Mouse (Mus musculus): ENCODE results near the gene Nfkbia.

The Nfkbia gene

DNA sequence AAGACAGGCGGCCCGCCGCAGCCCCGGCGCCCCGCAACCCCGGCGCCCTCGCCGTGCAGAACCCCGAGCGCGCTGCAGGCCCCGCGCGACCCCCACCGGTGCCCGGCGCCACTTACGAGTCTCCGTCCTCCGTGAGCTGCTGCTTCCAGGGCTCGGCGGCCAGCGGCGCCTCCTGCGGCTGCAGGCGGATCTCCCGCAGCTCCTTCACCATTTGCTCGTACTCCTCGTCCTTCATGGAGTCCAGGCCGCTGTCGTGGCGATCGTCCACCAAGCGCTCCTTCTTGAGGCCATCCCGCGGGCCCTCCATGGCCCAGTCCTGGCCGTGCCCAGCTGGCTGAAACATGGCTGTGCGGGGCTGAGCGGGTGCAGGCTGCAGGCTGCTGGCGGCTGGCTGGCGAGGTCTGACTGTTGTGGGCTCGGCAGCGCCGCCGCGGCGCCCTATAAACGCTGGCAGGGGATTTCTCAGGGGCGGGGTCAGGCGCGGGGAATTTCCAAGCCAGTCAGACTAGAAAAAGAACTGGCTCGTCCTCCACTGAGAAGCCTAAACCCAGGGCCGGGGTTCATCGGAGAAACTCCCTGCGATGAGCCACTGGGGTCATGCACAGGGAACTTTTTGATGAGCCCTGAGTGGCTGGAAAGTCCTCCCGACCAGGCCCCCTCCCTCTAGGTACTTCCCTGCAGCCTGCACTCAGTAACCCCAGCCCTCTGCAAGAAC is at the start of gene Nfkbia:
Gene Nfkbia (minus strand): TSS at position 464 of the 715 bp plus-strand sequence.
- peak; percentile 93 for DNase-seq (ENCODE audit: low spot score in 2 of 2)

DNA sequence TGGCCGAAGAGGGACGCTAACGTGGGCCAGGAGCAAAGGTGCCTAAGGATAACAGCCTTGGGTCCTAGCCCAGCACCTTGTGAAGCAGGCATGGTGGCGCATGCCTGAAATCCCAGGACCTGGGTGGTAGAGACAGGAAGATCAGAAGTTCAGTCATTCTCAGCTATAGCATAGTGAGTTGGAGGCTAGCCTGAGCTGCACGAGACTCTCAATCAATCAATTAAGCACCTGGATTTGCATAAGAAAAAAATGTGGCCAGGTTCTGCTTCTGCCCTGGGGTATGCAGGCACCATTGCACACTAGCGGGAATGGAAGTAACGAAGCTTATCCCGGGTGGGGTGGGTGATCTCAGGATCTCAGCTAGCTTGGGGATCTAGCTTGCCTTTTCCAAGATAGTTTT is 46.7 kb upstream of the Nfkbia start:
- DNase-seq (ENCODE audit: low spot score in 2 of 2): no peak

DNA sequence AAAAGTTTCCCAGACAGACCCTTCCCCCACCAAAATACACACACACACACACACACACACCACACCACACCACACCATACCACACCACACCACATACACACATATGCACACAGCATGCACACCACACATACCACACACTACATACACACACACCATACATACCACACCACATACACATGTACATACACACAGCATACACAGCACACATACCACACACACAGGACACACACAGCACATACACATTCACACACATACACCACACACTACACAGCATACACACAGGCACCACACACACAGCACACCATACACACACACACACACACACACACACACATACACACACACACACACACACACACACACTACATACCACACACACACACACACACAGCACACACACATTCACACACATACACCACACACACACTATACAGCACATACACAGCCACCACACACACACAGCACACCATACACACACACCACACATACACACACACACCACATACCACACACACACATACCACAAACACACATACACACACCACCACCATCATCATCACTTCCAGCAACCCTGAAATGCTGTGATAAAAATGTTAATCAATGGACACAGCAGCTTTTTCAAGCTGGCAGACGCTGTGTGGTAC is 46.0 kb upstream of the Nfkbia start:
- DNase-seq (ENCODE audit: low spot score in 2 of 2): no peak

DNA sequence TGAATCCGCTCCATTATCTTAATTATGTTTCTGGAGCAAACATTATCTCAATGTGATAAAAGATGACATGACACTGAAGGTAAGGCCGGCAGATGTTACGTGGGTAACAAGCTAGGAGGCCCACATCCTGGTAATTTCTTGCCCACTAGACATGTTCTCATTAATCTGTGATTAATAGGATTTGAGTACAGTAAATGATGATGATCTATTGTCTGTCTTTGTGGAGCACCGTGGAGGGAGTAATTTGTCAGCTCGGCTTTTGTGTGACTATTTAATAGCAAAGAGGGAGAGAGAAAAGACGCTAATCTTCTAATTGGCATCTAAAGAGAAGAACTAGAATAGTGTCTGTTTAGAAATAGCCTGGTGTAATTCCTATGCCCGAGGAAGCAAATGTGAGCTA is 45.3 kb upstream of the Nfkbia start:
- DNase-seq (ENCODE audit: low spot score in 2 of 2): no peak

DNA sequence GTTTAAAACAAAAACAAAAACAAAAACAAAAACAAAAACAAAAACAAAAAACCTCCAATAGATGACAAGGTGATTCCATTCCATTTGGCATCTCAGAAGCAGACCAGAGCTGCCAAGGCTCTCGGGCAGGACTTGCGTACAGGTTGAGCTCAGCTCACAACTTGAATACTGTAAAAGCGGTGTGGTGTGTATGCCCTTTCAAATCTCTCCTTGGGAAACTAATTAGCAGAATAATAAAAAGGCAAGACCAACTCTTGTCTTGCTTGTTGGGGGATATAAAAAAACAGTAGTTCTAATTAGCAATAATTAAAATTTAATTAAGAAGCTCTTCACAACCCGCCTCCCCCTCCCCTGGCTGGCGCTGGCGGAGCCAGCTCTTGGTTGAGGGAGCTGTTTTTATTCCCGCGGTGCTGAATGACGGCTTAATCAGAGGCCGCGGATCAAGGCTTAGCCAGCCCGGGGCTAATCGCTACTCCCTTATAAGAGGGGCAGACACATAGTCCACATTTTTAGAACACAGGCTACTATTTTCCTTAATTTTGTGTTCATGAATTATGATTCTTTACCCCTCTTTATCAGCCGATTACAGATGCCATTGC is 44.2 kb upstream of the Nfkbia start:
- DNase-seq (ENCODE audit: low spot score in 2 of 2): no peak

DNA sequence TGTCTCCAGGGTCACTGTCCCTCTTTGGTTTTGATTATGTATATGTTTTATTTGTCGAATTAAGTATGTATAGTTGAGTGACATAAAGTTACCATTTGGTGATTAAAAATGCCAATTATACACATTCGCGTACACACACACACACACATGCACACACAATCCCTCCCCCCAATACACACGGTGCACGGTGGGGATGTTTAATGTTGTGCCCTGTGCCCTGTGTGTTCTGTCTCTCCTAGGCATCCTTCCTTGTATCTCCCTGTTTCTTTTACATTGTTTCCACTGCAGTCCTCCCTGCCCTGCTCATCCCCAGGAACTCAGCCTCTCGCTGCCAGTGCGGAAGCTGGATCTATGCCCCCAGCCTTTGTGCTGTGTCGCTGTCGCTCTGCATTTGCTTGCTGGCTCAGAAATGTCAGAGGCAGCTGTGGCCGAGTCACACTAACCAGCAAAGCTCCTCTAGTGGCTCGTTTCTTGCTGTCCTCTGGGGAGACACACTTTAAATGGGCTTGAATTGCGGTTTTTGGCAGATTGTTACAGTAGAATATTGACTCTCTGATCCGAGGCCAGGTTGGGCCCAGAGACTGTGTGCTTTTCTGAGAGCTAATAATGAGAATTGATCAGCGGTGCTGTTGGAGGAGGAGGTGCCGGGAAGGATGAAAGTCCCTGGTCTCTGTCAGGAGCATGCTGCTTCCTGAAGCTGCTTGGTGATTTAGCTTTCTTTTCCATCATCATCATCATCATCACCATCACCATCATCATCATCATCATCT is 34.7 kb upstream of the Nfkbia start:
- peak in 1 of 2 experiments; percentile 35 for DNase-seq (ENCODE audit: low spot score in 2 of 2)

DNA sequence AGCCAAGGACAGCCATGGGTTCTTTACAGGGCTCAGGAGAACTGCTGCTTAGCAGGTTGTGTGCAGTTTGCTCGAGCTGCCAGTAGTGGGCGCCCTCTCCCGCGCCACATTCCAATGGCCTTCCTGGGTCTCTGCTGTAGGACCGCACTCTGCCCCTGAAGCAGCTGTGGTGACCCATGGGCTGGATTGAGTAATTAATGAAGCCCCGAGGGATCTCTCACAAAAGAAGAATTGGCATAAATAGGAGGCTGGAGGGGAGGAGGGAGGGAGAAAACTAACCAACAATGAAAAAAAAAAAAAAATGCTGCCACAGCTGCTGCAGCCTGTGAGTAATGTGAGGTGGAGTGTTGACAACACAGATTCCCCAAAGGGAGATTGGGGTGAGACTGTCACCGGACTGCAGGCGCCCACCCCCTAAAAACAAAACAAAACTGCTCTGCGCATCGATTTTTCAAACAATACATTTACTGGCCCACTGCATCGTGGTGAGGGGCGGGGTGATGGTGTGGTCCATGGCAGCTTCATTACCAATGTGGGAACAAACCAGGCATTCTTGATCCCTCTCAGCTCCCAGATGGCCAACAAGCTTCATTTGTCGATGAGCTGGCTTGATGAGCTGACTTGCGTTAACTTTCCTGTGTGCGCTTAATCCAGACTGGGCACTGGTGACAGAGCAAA is 25.8 kb upstream of the Nfkbia start:
- DNase-seq (ENCODE audit: low spot score in 2 of 2): peak in 1 of 2 experiments; percentile 67

DNA sequence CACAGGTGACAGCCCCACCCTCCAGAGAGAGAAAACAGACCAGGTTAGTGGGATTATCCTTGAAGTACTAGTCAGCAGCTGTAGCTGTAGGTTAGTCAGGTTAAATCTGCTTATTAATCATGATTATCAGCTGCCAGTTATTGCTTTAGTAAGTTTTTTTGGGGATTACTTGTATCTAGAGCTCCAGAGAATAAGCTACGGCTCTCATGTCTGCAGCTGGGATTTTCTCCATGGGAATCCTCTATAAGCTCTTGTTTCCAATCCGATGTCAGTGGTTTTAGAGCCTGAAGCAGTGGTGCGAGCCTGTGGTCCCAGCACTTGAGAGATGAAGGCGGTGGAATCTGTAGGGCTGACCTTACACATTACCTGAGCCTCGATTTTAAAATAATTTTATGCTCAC is 16.4 kb upstream of the Nfkbia start:
- no peak for DNase-seq (ENCODE audit: low spot score in 2 of 2)

DNA sequence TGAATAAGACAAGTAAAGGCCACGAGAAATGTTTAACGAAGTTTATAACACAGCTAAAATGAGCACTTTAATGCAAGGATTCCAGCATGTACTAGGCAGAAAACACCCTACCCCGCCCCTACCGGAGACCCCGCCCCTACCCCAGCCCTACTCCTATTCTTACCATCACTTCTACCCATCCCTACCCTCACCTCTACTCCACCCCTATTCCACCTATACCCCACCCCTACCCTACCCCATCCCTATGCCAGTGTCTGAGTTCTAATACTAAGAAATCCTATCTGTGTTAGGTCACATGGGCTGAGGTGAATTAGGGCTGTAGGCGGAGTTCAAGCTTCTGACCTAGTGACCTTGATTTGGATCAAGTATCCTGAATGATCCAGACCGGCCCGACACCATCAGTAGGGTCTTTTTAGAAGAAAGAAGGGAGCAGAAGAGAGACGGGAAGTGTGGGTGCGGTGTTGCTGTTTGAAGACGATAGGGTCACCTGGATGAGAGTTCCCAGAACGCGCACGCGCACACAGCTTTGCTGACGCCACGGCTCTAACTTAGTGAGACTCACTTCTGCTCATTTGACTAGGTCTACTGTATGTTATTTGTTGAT is 15.0 kb upstream of the Nfkbia start:
- DNase-seq (ENCODE audit: low spot score in 2 of 2): no peak

DNA sequence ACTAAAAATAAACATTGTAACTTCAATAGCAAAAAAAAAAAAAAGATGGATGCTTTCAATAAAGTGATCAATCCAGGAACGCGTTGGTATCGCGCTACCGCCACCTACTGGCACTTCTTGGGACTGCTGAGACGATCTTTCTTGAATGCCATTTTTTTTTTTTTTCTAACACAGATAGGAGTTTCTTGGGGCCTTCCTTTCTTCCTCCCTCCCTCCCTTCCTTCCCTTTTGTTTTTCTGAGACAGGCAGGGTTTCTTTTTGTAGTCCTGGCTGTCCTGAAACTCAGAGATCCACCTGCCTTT is 13.5 kb upstream of the Nfkbia start:
- peak in 1 of 2 experiments; percentile 67 for DNase-seq (ENCODE audit: low spot score in 2 of 2)

DNA sequence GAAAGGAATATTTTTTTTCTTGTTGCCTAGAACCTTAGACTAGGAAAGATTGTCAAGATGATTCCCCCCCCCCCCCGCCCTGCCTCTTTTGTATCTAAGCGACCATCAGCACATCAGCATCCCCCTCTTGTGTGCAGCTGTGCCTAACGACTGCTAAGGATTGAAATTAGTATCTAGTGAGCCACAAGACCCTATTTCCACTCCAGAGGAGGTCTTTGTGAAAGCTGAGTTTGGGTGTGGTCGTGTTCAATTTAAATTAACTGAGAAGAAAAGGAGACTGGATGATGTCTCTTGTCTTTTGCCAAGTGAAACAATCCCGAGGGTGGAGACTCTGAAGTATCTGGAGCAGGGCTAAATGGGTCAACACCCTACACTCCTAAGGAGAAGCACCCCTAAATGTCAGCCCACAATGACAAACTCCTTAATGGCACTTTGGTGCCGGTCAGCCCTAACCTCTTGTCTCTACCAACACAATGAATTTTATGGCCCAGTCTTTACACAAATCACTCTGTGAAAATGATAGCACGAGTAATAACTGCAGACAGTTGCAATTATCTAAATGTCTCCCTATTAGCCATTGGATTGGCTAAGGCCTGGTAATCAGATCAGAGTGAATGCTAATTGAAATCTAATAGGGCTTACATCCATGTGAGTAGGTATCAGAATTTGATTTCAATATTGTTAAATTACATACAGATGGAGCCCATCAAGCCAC is 13.0 kb upstream of the Nfkbia start:
- DNase-seq (ENCODE audit: low spot score in 2 of 2): no peak

DNA sequence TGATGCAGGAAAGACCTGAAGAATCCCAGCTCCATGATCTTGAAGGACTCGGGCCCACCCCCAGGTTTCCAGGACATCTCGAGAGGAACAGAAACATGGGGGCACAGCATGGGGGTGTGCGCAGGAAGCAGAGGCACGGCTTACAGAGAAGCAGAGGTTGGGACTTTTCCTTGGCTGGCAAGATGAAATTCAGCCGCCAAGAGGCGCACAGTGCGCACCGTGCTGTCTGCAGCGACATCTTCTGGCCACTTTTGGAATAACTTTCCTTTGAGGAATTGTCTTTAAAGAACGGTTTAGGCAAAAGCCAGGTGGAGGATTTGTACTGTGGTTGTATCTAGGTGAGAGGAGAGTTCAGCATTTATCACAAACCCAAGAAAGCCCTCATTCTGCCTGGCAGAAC is 6.6 kb upstream of the Nfkbia start:
- DNase-seq (ENCODE audit: low spot score in 2 of 2): peak; percentile 71 to 86

DNA sequence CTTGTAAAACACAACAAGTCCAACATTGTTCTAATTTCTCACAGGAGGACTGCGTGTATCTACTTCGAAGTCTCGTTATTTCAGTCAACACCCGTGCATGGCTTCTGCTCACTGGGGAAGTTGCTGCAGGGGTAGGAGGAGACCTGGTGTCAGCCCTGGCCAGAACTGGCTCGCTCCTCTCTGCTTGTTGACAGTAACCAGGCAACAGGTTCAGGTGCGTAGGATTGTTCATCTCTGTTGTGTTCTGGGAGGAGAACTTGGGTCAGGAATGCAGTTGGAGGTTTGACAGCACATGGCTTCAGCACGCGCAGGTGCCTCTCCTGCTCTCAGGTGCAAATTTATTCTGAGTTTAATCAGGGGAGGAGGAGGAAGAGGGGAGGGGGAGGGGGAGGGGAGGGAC is 5.3 kb upstream of the Nfkbia start:
- DNase-seq (ENCODE audit: low spot score in 2 of 2): no peak

DNA sequence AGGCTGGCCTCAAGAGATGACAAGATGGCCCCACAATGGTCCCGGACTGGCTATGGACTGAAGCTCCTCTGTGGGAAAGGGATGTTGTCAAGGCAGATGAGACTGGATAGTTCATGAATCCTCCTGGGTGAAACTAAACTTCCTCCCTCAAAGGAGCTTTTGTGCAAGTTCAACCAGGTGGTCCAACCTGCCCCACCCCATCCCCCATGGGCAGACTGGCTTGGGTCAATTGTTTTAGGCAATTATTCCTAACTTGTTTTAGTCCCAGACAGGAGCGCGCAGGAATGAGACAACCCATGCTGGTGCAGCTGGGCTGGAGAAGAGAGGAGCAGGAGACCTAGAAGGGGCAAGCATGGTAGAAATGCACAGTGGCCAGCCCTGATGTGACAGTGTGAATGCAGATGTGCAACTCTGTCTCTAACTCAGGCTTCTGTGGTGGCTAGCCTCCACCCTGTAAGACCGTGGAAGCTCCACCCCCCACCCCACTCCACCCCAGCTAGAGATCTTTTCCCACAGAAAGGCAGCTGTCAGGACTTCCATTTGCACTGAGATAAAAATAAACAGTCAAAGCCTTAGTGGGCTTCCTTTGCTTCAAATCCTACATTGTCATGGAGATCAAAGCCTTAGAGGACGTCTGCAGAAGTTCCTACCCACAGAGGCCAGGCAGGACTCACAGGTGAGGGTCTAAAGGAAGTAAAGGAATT is 3.6 kb upstream of the Nfkbia start:
- DNase-seq (ENCODE audit: low spot score in 2 of 2): no peak

DNA sequence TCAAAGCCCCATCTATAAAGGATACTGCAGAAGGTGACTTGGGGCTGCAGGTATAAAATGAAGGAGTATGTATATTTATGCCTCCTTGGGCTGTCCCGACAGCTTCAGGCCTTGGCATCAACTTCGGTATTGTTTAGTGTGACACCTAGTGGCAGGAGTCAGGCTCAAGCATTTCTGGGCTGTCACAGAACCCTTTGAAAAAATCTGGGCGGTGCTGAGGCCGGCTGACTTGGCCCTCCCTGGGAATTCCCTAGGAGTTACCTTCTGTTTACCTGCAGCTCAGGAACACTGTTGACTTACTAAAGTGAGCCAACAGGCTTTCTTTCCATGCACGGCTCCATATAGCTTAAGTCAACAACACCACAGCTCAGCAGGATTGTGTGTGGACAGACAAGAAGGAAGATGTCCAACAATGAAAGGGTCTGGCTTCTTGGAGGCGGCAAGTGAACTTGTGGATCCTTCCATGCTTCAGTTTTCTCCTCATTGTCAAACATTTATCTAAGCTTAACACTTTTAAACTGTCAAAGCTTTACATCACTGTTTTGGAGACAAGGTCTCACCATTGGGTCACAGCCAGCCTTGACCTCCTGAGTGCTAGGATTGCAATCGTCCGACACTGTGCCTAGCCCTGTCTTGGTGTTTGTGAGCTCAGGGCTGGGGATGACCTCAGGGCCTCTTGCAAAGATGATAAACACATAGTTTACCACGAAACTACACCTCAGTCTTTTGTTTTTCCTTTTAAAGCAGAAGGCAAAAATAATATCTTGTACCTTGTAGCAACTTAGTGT is 2.9 kb upstream of the Nfkbia start:
- peak; percentile 68 to 69 for DNase-seq (ENCODE audit: low spot score in 2 of 2)

DNA sequence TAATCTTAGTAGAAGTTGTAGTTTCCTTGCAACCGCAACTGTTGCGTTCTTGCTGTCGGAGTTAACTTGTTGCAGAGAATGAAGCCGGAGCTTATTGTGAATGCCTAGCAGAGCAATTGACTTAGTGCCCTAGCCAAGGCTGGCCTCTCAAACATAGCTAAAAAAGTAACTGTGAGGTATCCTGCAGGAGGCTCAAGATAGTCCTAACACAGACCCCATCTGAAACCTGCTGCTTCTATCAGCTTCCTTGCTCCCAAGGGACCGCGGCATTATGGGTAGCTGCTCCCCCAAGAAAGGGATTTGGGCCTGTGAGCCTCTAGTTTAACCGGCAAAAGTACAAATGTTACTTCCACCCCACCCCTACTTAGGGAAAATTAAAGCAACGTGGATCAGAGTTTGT is 934 bp upstream of the Nfkbia start:
- DNase-seq (ENCODE audit: low spot score in 2 of 2): no peak

DNA sequence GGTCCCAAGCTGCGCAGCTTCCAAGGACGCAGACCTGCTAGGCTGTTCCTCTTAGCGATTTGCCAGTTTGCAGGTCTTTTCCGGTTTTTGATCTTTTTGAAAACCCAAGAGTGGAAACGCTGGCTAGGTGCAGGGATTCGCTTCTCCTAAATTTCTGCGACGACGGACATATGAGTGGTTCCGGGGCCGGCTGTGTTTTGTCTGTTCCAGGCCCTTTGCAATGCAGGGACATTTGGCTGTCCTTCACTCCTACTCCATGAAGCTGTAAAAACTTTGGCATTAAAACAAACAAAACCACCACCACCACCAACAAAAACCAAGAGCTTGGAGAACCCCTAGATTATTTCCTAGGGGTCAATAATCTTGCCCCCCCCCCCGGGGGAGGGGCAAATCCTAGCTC is 494 bp upstream of the Nfkbia start:
- no peak for DNase-seq (ENCODE audit: low spot score in 2 of 2)

DNA sequence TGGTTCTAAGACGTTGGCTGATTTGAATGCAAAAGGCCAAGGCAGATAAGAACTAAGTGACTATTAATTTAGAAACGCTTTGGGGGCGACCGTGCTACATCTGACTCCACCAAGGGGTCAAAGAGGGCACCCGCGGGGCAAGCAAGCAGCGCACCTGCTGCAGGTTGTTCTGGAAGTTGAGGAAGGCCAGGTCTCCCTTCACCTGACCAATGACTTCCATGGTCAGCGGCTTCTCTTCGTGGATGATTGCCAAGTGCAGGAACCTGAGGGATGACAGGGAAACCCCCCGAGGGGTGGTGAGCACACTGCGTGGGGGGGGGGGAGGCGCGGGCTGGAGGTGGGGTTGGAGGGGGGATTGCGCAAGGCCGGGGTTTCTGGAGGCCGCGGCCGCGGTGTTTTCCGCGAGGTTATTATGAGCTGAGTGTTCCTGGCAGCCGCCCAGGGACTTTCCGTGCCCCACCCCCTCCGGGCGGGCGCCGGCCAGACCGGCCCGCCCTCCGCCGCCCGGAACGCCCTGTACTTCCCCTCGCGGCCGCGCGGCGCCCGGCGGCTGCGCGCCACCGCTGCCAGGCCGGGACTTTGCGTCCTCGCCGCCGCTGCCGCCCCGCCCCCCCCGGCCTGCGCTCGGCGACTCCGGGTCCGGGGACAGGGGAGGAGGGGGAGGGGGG is 797 bp downstream of the Nfkbia start:
- DNase-seq (ENCODE audit: low spot score in 2 of 2): peak; percentile 91 to 92
